Mouse (Mus musculus): ENCODE measurements at regions not wholly inside any gene's neighbourhood (a gene's known extent, or its start where the extent isn't known, plus 50 kb on each side); places are given as distances from the start of the nearest gene placed in this dataset.

- Histone ChIP-seq H3K27me3 (replicated peaks; ENCODE audit: control insufficient read depth, insufficient read depth, low read length) (no peaks in the 10 kb centered on the region), H3K9me3 (ENCODE audit: control insufficient read depth, low read length) (no peaks in the 10 kb centered on the region), H3K4me1 (ENCODE audit: control insufficient read depth, insufficient read depth, low read length) (no peaks in the 10 kb centered on the region), H3K4me3 (ENCODE audit: low read length) (no peak overlapping the region), H3K4me2 (ENCODE audit: low read depth, low read length) (no peak overlapping the region), H3K9ac (ENCODE audit: low read depth, low read length) (no peak overlapping the region), H3K36me3 (ENCODE audit: control insufficient read depth, insufficient read depth, low read length) (no peaks in the 10 kb centered on the region), H3K27ac (ENCODE audit: low read length) (no peak overlapping the region)
- 39% methylated on average over 1 of the region's 1 CpGs for WGBS
- ATAC-seq, result no peak
These were observed 130.6 kb upstream of the Mid1 start for GRCm38 (mm10) chrX:169554359-169554758.

GRCm38 (mm10) chrX:169552851-169553250, 132.1 kb upstream of the Mid1 start:
- Histone ChIP-seq H3K27me3 (replicated peaks; ENCODE audit: control insufficient read depth, insufficient read depth, low read length) (no peaks in the 10 kb centered on the region), H3K9ac (ENCODE audit: low read depth, low read length) (no peak overlapping the region), H3K4me1 (ENCODE audit: control insufficient read depth, insufficient read depth, low read length) (no peaks in the 10 kb centered on the region), H3K4me2 (ENCODE audit: low read depth, low read length) (no peak overlapping the region), H3K36me3 (ENCODE audit: control insufficient read depth, insufficient read depth, low read length) (no peaks in the 10 kb centered on the region), H3K4me3 (ENCODE audit: low read length) (no peak overlapping the region), H3K9me3 (ENCODE audit: control insufficient read depth, low read length) (no peaks in the 10 kb centered on the region), H3K27ac (ENCODE audit: low read length) (no peak overlapping the region)
- 53% methylated on average over 1 of the region's 1 CpGs for WGBS
- no peak for ATAC-seq

GRCm38 (mm10) chrX:169544037-169544436, 141.0 kb upstream of the Mid1 start:
- Histone ChIP-seq H3K4me1 (ENCODE audit: control insufficient read depth, insufficient read depth, low read length) (no peaks in the 10 kb centered on the region), H3K4me2 (ENCODE audit: low read depth, low read length) (no peak overlapping the region), H3K9me3 (ENCODE audit: control insufficient read depth, low read length) (no peaks in the 10 kb centered on the region), H3K9ac (ENCODE audit: low read depth, low read length) (no peak overlapping the region), H3K27me3 (replicated peaks; ENCODE audit: control insufficient read depth, insufficient read depth, low read length) (no peaks in the 10 kb centered on the region), H3K4me3 (ENCODE audit: low read length) (no peak overlapping the region), H3K36me3 (ENCODE audit: control insufficient read depth, insufficient read depth, low read length) (no peaks in the 10 kb centered on the region), H3K27ac (ENCODE audit: low read length) (no peak overlapping the region)
- ATAC-seq, result no peak
- 85% methylated on average over 3 of the region's 3 CpGs for WGBS

GRCm38 (mm10) chrX:169508229-169508628, 176.8 kb upstream of the Mid1 start:
- H3K27ac ChIP-seq (ENCODE audit: low read length), result no peak overlapping the region
- no peak overlapping the region for H3K4me3 ChIP-seq (ENCODE audit: low read length)
- H3K9me3 ChIP-seq (ENCODE audit: control insufficient read depth, low read length), result no peaks in the 10 kb centered on the region
- H3K9ac ChIP-seq (ENCODE audit: low read depth, low read length), result no peak overlapping the region
- H3K27me3 ChIP-seq (replicated peaks; ENCODE audit: control insufficient read depth, insufficient read depth, low read length), result no peaks in the 10 kb centered on the region
- H3K4me2 ChIP-seq (ENCODE audit: low read depth, low read length), result no peak overlapping the region
- ATAC-seq, result no peak
- no peaks in the 10 kb centered on the region for H3K4me1 ChIP-seq (ENCODE audit: control insufficient read depth, insufficient read depth, low read length)
- no peaks in the 10 kb centered on the region for H3K36me3 ChIP-seq (ENCODE audit: control insufficient read depth, insufficient read depth, low read length)

- Histone ChIP-seq H3K27ac (ENCODE audit: low read length) (no peak overlapping the region), H3K4me2 (ENCODE audit: low read depth, low read length) (no peak overlapping the region), H3K9me3 (ENCODE audit: control insufficient read depth, low read length) (no peaks in the 10 kb centered on the region), H3K36me3 (ENCODE audit: control insufficient read depth, insufficient read depth, low read length) (no peaks in the 10 kb centered on the region), H3K4me1 (ENCODE audit: control insufficient read depth, insufficient read depth, low read length) (no peaks in the 10 kb centered on the region), H3K27me3 (replicated peaks; ENCODE audit: control insufficient read depth, insufficient read depth, low read length) (no peaks in the 10 kb centered on the region), H3K4me3 (ENCODE audit: low read length) (no peak overlapping the region), H3K9ac (ENCODE audit: low read depth, low read length) (no peak overlapping the region)
- WGBS, result 12% methylated on average over 1 of the region's 1 CpGs
- peak; percentile 86 for ATAC-seq
These were observed 173.4 kb upstream of the Hccs start for GRCm38 (mm10) chrX:169493577-169493976.

GRCm38 (mm10) chrX:169473518-169473917, 153.3 kb upstream of the Hccs start:
- no peaks in the 10 kb centered on the region for H3K4me1 ChIP-seq (ENCODE audit: control insufficient read depth, insufficient read depth, low read length)
- no peaks in the 10 kb centered on the region for H3K27me3 ChIP-seq (replicated peaks; ENCODE audit: control insufficient read depth, insufficient read depth, low read length)
- H3K36me3 ChIP-seq (ENCODE audit: control insufficient read depth, insufficient read depth, low read length), result no peaks in the 10 kb centered on the region
- H3K9me3 ChIP-seq (ENCODE audit: control insufficient read depth, low read length), result no peaks in the 10 kb centered on the region
- no peak overlapping the region for H3K4me3 ChIP-seq (ENCODE audit: low read length)
- no peak overlapping the region for H3K9ac ChIP-seq (ENCODE audit: low read depth, low read length)
- H3K4me2 ChIP-seq (ENCODE audit: low read depth, low read length), result no peak overlapping the region
- H3K27ac ChIP-seq (ENCODE audit: low read length), result no peak overlapping the region
- 0 out of 2 replicates have a peak, but pooled peaks have one; percentile 53 for ATAC-seq
- WGBS, result 67% methylated on average over 2 of the region's 2 CpGs

- Histone ChIP-seq H3K4me1 (ENCODE audit: control insufficient read depth, insufficient read depth, low read length) (no peaks in the 10 kb centered on the region), H3K4me2 (ENCODE audit: low read depth, low read length) (no peak overlapping the region), H3K27me3 (replicated peaks; ENCODE audit: control insufficient read depth, insufficient read depth, low read length) (no peaks in the 10 kb centered on the region), H3K4me3 (ENCODE audit: low read length) (no peak overlapping the region), H3K27ac (ENCODE audit: low read length) (no peak overlapping the region), H3K36me3 (ENCODE audit: control insufficient read depth, insufficient read depth, low read length) (no peaks in the 10 kb centered on the region), H3K9ac (ENCODE audit: low read depth, low read length) (no peak overlapping the region), H3K9me3 (ENCODE audit: control insufficient read depth, low read length) (no peaks in the 10 kb centered on the region)
- 26% methylated on average over 2 of the region's 2 CpGs for WGBS
- ATAC-seq, result peak; percentile 36; the same call in 1 of the 2 replicates
These were observed 150.5 kb upstream of the Hccs start for GRCm38 (mm10) chrX:169470715-169471114.

GRCm38 (mm10) chrX:169450159-169450558, 130.0 kb upstream of the Hccs start:
- H3K27me3 ChIP-seq (replicated peaks; ENCODE audit: control insufficient read depth, insufficient read depth, low read length), result no peaks in the 10 kb centered on the region
- ATAC-seq, result no peak
- H3K4me1 ChIP-seq (ENCODE audit: control insufficient read depth, insufficient read depth, low read length), result no peaks in the 10 kb centered on the region
- H3K27ac ChIP-seq (ENCODE audit: low read length), result no peak overlapping the region
- no peak overlapping the region for H3K9ac ChIP-seq (ENCODE audit: low read depth, low read length)
- H3K4me3 ChIP-seq (ENCODE audit: low read length), result no peak overlapping the region
- no peak overlapping the region for H3K4me2 ChIP-seq (ENCODE audit: low read depth, low read length)
- WGBS, result 67% methylated on average over 3 of the region's 3 CpGs
- H3K36me3 ChIP-seq (ENCODE audit: control insufficient read depth, insufficient read depth, low read length), result no peaks in the 10 kb centered on the region
- no peaks in the 10 kb centered on the region for H3K9me3 ChIP-seq (ENCODE audit: control insufficient read depth, low read length)

- Histone ChIP-seq H3K4me3 (ENCODE audit: low read length) (no peak overlapping the region), H3K27ac (ENCODE audit: low read length) (no peak overlapping the region), H3K9ac (ENCODE audit: low read depth, low read length) (no peak overlapping the region), H3K36me3 (ENCODE audit: control insufficient read depth, insufficient read depth, low read length) (no peaks in the 10 kb centered on the region), H3K4me2 (ENCODE audit: low read depth, low read length) (no peak overlapping the region), H3K9me3 (ENCODE audit: control insufficient read depth, low read length) (no peaks in the 10 kb centered on the region), H3K27me3 (replicated peaks; ENCODE audit: control insufficient read depth, insufficient read depth, low read length) (no peaks in the 10 kb centered on the region), H3K4me1 (ENCODE audit: control insufficient read depth, insufficient read depth, low read length) (no peaks in the 10 kb centered on the region)
- no peak for ATAC-seq
These were observed 119.4 kb upstream of the Hccs start for GRCm38 (mm10) chrX:169439546-169439945.

- Histone ChIP-seq H3K27ac (ENCODE audit: low read length) (no peak overlapping the region), H3K4me1 (ENCODE audit: control insufficient read depth, insufficient read depth, low read length) (no peaks in the 10 kb centered on the region), H3K4me3 (ENCODE audit: low read length) (no peak overlapping the region), H3K36me3 (ENCODE audit: control insufficient read depth, insufficient read depth, low read length) (no peaks in the 10 kb centered on the region), H3K4me2 (ENCODE audit: low read depth, low read length) (no peak overlapping the region), H3K9ac (ENCODE audit: low read depth, low read length) (no peak overlapping the region), H3K27me3 (replicated peaks; ENCODE audit: control insufficient read depth, insufficient read depth, low read length) (no peaks in the 10 kb centered on the region), H3K9me3 (ENCODE audit: control insufficient read depth, low read length) (no peaks in the 10 kb centered on the region)
- ATAC-seq, result no peak
- WGBS, result 56% methylated on average over 1 of the region's 1 CpGs
These were observed 118.5 kb upstream of the Hccs start for GRCm38 (mm10) chrX:169438626-169439025.
